Mouse (Mus musculus) embryo, embryonic 11.5 days (tissue): ENCODE results near the gene Stpg4.

Source experiments
- DNase-seq: peaks from one replicate; pipeline ENCODE4 v3.0.0-alpha.2; 2012; ENCODE audit warnings: low read depth, low spot score

Stpg4 gene

GRCm38 (mm10) chr17:87446767-87447611 is 19.4 kb upstream of the Stpg4 start, which contains the start of gene Calm2:
Gene Calm2 (minus strand): TSS chr17:87446935.
- peak; percentile 95 for DNase-seq

GRCm38 (mm10) chr17:87445917-87446766 is 18.6 kb upstream of the Stpg4 start:
- peak; percentile 64 for DNase-seq

- no peak for DNase-seq
These were observed 17.9 kb upstream of the Stpg4 start for GRCm38 (mm10) chr17:87445337-87445916.

GRCm38 (mm10) chr17:87444763-87445162 is 17.2 kb upstream of the Stpg4 start:
- no peak for DNase-seq

- DNase-seq: no peak
These were observed 14.0 kb upstream of the Stpg4 start for GRCm38 (mm10) chr17:87441537-87441936.

GRCm38 (mm10) chr17:87439441-87439840 is 11.9 kb upstream of the Stpg4 start:
- DNase-seq: no peak

GRCm38 (mm10) chr17:87433929-87434328 is 6.4 kb upstream of the Stpg4 start:
- no peak for DNase-seq

GRCm38 (mm10) chr17:87432743-87433142 is 5.2 kb upstream of the Stpg4 start:
- DNase-seq: no peak

- no peak for DNase-seq
These were observed 4.8 kb upstream of the Stpg4 start for GRCm38 (mm10) chr17:87432314-87432713.

- DNase-seq: no peak
These were observed 1.9 kb upstream of the Stpg4 start for GRCm38 (mm10) chr17:87429431-87429830.

GRCm38 (mm10) chr17:87418082-87418481 is 9.5 kb downstream of the Stpg4 start:
- DNase-seq: no peak

GRCm38 (mm10) chr17:87406646-87407045 is 20.9 kb downstream of the Stpg4 start:
- DNase-seq: no peak

GRCm38 (mm10) chr17:87405576-87405975 is 22.0 kb downstream of the Stpg4 start:
- DNase-seq: no peak

GRCm38 (mm10) chr17:87403462-87403861 is 24.1 kb downstream of the Stpg4 start:
- DNase-seq: no peak

- no peak for DNase-seq
These were observed 25.1 kb downstream of the Stpg4 start for GRCm38 (mm10) chr17:87402444-87402843.

GRCm38 (mm10) chr17:87397088-87397487 is 30.5 kb downstream of the Stpg4 start:
- DNase-seq: no peak

- DNase-seq: no peak
These were observed 36.3 kb downstream of the Stpg4 start for GRCm38 (mm10) chr17:87391242-87391641.

GRCm38 (mm10) chr17:87387068-87387467 is 40.5 kb downstream of the Stpg4 start:
- DNase-seq: no peak

GRCm38 (mm10) chr17:87385835-87386234 is 41.7 kb downstream of the Stpg4 start:
- no peak for DNase-seq

- DNase-seq: no peak
These were observed 46.9 kb downstream of the Stpg4 start for GRCm38 (mm10) chr17:87380681-87381080.

- DNase-seq: no peak
These were observed 47.7 kb downstream of the Stpg4 start for GRCm38 (mm10) chr17:87379821-87380220.

GRCm38 (mm10) chr17:87379160-87379624 is 48.3 kb downstream of the Stpg4 start:
- DNase-seq: no peak
